Mouse (Mus musculus) adrenal gland, postnatal 4 days (tissue): ENCODE measurements around the gene Lrrc10b. TPM values are rescaled to one million over a fixed set of nuclear protein-coding genes. Genes with fewer than 3 reads are reported as not detected.

ENCODE experiments used
- DNase-seq, 2 experiments: peaks; one replicate each; pipeline ENCODE4 v3.0.0; 2021 to 2022; ENCODE audit warnings: low spot score in 2 of 2, mixed read lengths in 2 of 2
- long read RNA-seq, 2 experiments: library from polyadenylated mRNA; stranded (forward); transcript quantifications; one replicate each; pipeline ENCODE4 v2.0.0; 2021
- total RNA-seq, 2 experiments: library from RNA; stranded (reverse); gene quantifications; 2 replicates each; pipeline ENCODE4 v1.2.3; 2021

Lrrc10b gene
- total RNA-seq = 1 to 10 TPM; 4.4 to 4.5 TPM
- long read RNA-seq, experiment 1, transcript Lrrc10b-201 (1 exons, 2,103 nt) = major isoform, 9 of 9 reads
- long read RNA-seq, experiment 1, partial matches to known transcripts = 0 of 9 reads
- long read RNA-seq, experiment 1, other reads (novel, unspliced or antisense) = 0 of 9 reads
- long read RNA-seq, experiment 2, transcript Lrrc10b-201 (1 exons, 2,103 nt) = major isoform, 16 of 16 reads
- long read RNA-seq, experiment 2, partial matches to known transcripts = 0 of 16 reads
- long read RNA-seq, experiment 2, other reads (novel, unspliced or antisense) = 0 of 16 reads

GRCm38 (mm10) chr19:10456752-10457483, at the start of gene Lrrc10b:
TSS of gene Lrrc10b (minus strand) at chr19:10457473.
- DNase-seq = peak in 1 of 2 experiments; percentile 37

- no peak for DNase-seq
These were observed 45.3 kb upstream of the Lrrc10b start for GRCm38 (mm10) chr19:10502571-10502970.

GRCm38 (mm10) chr19:10500581-10500980, 43.3 kb upstream of the Lrrc10b start:
- no peak for DNase-seq

GRCm38 (mm10) chr19:10497512-10498160, 40.4 kb upstream of the Lrrc10b start:
- DNase-seq = no peak

- no peak for DNase-seq
These were observed 39.7 kb upstream of the Lrrc10b start for GRCm38 (mm10) chr19:10496976-10497375.

GRCm38 (mm10) chr19:10495670-10496069, 38.4 kb upstream of the Lrrc10b start:
- no peak for DNase-seq

- DNase-seq = no peak
These were observed 29.0 kb upstream of the Lrrc10b start for GRCm38 (mm10) chr19:10486264-10486738.

- no peak for DNase-seq
These were observed 25.4 kb upstream of the Lrrc10b start, which contains the start of gene Ppp1r32 for GRCm38 (mm10) chr19:10482703-10483102. TSS of gene Ppp1r32 (minus strand) at chr19:10482928.

GRCm38 (mm10) chr19:10479541-10479940, 22.3 kb upstream of the Lrrc10b start:
- no peak for DNase-seq

- no peak for DNase-seq
These were observed 16.5 kb upstream of the Lrrc10b start for GRCm38 (mm10) chr19:10473779-10474178.

- DNase-seq = no peak
These were observed 15.7 kb upstream of the Lrrc10b start for GRCm38 (mm10) chr19:10472958-10473357.

- DNase-seq = no peak
These were observed 11.9 kb upstream of the Lrrc10b start for GRCm38 (mm10) chr19:10469171-10469658.

- no peak for DNase-seq
These were observed 7.2 kb upstream of the Lrrc10b start for GRCm38 (mm10) chr19:10464427-10464826.

GRCm38 (mm10) chr19:10461584-10461983, 4.3 kb upstream of the Lrrc10b start:
- no peak for DNase-seq

- DNase-seq = no peak
These were observed 2.6 kb upstream of the Lrrc10b start for GRCm38 (mm10) chr19:10459907-10460306.

- no peak for DNase-seq
These were observed 823 bp upstream of the Lrrc10b start for GRCm38 (mm10) chr19:10458096-10458495.

GRCm38 (mm10) chr19:10457484-10457800, 169 bp upstream of the Lrrc10b start:
- peak in 1 of 2 experiments; percentile 31 for DNase-seq

- no peak for DNase-seq
These were observed 1.9 kb downstream of the Lrrc10b start for GRCm38 (mm10) chr19:10455437-10455806.

- DNase-seq = no peak
These were observed 2.4 kb downstream of the Lrrc10b start for GRCm38 (mm10) chr19:10454718-10455436.

- peak in 1 of 2 experiments; percentile 33 for DNase-seq
These were observed 7.6 kb downstream of the Lrrc10b start for GRCm38 (mm10) chr19:10449708-10450107.

- no peak for DNase-seq
These were observed 8.1 kb downstream of the Lrrc10b start for GRCm38 (mm10) chr19:10449190-10449589.
